Comparison of ENCODE assay signal across 1 mouse cellular context in the genomic region with DNA sequence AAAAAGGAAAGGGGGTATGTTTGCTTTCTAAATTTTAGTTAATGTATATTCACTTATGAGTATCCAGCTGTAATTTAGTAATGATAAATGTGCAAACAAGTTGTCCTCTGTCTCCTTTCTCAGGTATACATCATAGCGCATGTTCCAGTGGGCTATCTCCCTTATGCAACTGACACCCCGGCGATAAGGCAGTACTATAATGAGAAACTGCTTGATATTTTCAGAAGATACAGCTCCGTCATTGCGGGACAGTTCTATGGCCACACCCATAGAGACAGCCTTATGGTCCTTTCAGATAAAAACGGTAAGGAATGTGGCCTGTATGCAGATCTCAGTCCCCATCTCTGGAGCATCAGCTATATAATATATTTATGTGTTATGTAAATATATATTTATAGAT.
TF ChIP-seq lines count a peak whose summit lies in the region.

No protein-coding gene starts in this region.

TF ChIP-seq in MEL, 35 proteins besides CTCF, POLR2A, EP300 and RAD21 (continued from another document):
- peak; percentile 70 for TF ChIP-seq ETS1 (IDR thresholded peaks at IDR 0.05; ENCODE audit: low read depth, low read length)
- no peak for TF ChIP-seq UBTF (IDR thresholded peaks at IDR 0.05; ENCODE audit: borderline replicate concordance, insufficient read depth, low read depth, low read length)
- TF ChIP-seq TCF12 (IDR thresholded peaks at IDR 0.05; ENCODE audit: low read depth, low read length), result peak; percentile 83
- no peak for TF ChIP-seq MXI1 (IDR thresholded peaks at IDR 0.05; ENCODE audit: low read depth, low read length)
- TF ChIP-seq USF2 (IDR thresholded peaks at IDR 0.05; ENCODE audit: borderline replicate concordance in 1 of 2, insufficient read depth in 1 of 2, low read depth in 1 of 2, low read length in 2 of 2), result no peak
- no peak for TF ChIP-seq MYB (IDR thresholded peaks at IDR 0.05; ENCODE audit: low read depth, low read length)
- no peak for TF ChIP-seq ZC3H11A (IDR thresholded peaks at IDR 0.05; ENCODE audit: low read depth, low read length)
- TF ChIP-seq E2F4 (IDR thresholded peaks at IDR 0.05; ENCODE audit: borderline replicate concordance, low read depth, low read length), result no peak
- TF ChIP-seq MYC (IDR thresholded peaks at IDR 0.05; ENCODE audit: low read depth, low read length), result no peak
- peak; percentile 20; the same call in 1 of the 2 replicates for TF ChIP-seq SIN3A (IDR thresholded peaks at IDR 0.05; ENCODE audit: low read length)
- peak; percentile 61 for TF ChIP-seq NRF1 (IDR thresholded peaks at IDR 0.05; ENCODE audit: insufficient read depth, low read depth, low read length, poor library complexity, severe bottlenecking)
